Mouse (Mus musculus) liver, embryonic 11.5 days (tissue): ENCODE data around the gene Vps13d. TPM values are rescaled to one million over a fixed set of nuclear protein-coding genes. Genes with fewer than 3 reads are reported as not detected.

Experiments
- ATAC-seq: fragments of 200-750 bp; cut with Nextera tagmentation; replicated peaks from 2 replicates; pipeline ENCODE4 v1.8.0; 2017; ENCODE audit warnings: moderate number of reproducible peaks, mild to moderate bottlenecking, moderate TSS enrichment, moderate library complexity; ENCODE audit not compliant: low FRiP score
- DNase-seq: peaks from one replicate; pipeline ENCODE4 v3.0.0-alpha.2; 2017; ENCODE audit warnings: low spot score
- H3K27ac ChIP-seq: fragments of 300-500 bp; sonication (generic); 2 replicates; pipeline ENCODE4 v1.5.1; 2014; ENCODE audit warnings: mild to moderate bottlenecking, low read depth, low read length, control low read depth
- H3K27me3 ChIP-seq: fragments of 300-500 bp; sonication (generic); replicated peaks from 2 replicates; pipeline ENCODE4 v1.6.1; 2014; ENCODE audit warnings: low read length, mixed read lengths; ENCODE audit not compliant: control insufficient read depth, insufficient read depth
- H3K36me3 ChIP-seq: fragments of 300-500 bp; sonication (generic); 2 replicates; pipeline ENCODE4 v1.6.1; 2014; ENCODE audit warnings: mild to moderate bottlenecking, low read length, moderate library complexity, mixed read lengths; ENCODE audit not compliant: control insufficient read depth, insufficient read depth
- H3K4me1 ChIP-seq: fragments of 300-500 bp; sonication (generic); replicated peaks from 2 replicates; pipeline ENCODE4 v1.6.1; 2014; ENCODE audit warnings: low read length, mixed read lengths; ENCODE audit not compliant: control insufficient read depth, insufficient read depth
- H3K4me2 ChIP-seq: fragments of 300-500 bp; sonication (generic); 2 replicates; pipeline ENCODE4 v1.6.1; 2014; ENCODE audit warnings: mild to moderate bottlenecking, control low read depth, moderate library complexity
- H3K4me3 ChIP-seq: fragments of 300-500 bp; sonication (generic); 2 replicates; pipeline ENCODE4 v1.5.1; 2014; ENCODE audit warnings: low read depth, low read length, control low read depth
- H3K9ac ChIP-seq: fragments of 300-500 bp; sonication (generic); 2 replicates; pipeline ENCODE4 v1.6.1; 2014; ENCODE audit warnings: low read depth, low read length, control low read depth
- H3K9me3 ChIP-seq: fragments of 300-500 bp; sonication (generic); 2 replicates; pipeline ENCODE4 v1.6.1; 2016; ENCODE audit warnings: low read length, inconsistent platforms, mixed read lengths; ENCODE audit not compliant: control insufficient read depth
- WGBS: fragments of 180-500 bp; shearing (Covaris S2); extraction: QIAGEN DNeasy Blood & Tissue Kit; methylation state at CpG from one replicate; pipeline ENCODE4 v1.1.7; 2014; 5-methylcytosine and 5-hydroxymethylcytosine counted together
- polyA plus RNA-seq: library from polyadenylated mRNA; unstranded; fragments of >200 nt; fragmentation: Nextera tagmentation; extraction: Ambion mirVana; gene quantifications from 2 replicates; pipeline ENCODE4 v1.2.1, GENCODE M21; 2014

Vps13d gene
- polyA plus RNA-seq, 1 experiment from 2014 or later = 11.7 TPM

- ATAC-seq (no peak), DNase-seq (no peak)
- WGBS = 65% methylated on average over 3 of the region's 3 CpGs
- peaks cover under 1% of the 10 kb centered on the region; the same call in 1 of the 2 replicates for H3K4me1 ChIP-seq
- no peak overlapping the region for H3K4me2 ChIP-seq
- no peak overlapping the region for H3K27ac ChIP-seq
- H3K9ac ChIP-seq = no peak overlapping the region
- H3K27me3 ChIP-seq = no peaks in the 10 kb centered on the region
- no peak overlapping the region for H3K4me3 ChIP-seq
- H3K9me3 ChIP-seq = no peaks in the 10 kb centered on the region
- H3K36me3 ChIP-seq = peaks cover 4% of the 10 kb centered on the region; the same call in 1 of the 2 replicates
Measured at GRCm38 (mm10) chr4:144974458-144974857, 220.3 kb downstream of the Vps13d start.

- H3K4me3 ChIP-seq = no peak overlapping the region
- no peak overlapping the region for H3K27ac ChIP-seq
- no peaks in the 10 kb centered on the region; the same call in 1 of the 2 replicates for H3K4me1 ChIP-seq
- no peaks in the 10 kb centered on the region for H3K9me3 ChIP-seq
- no peaks in the 10 kb centered on the region for H3K27me3 ChIP-seq
- ATAC-seq (no peak), DNase-seq (no peak)
- peaks cover 4% of the 10 kb centered on the region; the same call in 1 of the 2 replicates for H3K36me3 ChIP-seq
- WGBS = 86% methylated on average over 6 of the region's 6 CpGs
- H3K4me2 ChIP-seq = no peak overlapping the region
- no peak overlapping the region for H3K9ac ChIP-seq
Measured at GRCm38 (mm10) chr4:144972948-144973720, 221.7 kb downstream of the Vps13d start.

GRCm38 (mm10) chr4:144971048-144971447 is 223.8 kb downstream of the Vps13d start:
- no peak overlapping the region for H3K27ac ChIP-seq
- 74% methylated on average over 2 of the region's 2 CpGs for WGBS
- DNase-seq = no peak
- no peak overlapping the region for H3K4me2 ChIP-seq
- no peak overlapping the region for H3K9ac ChIP-seq
- peaks cover 4% of the 10 kb centered on the region; the same call in 1 of the 2 replicates for H3K36me3 ChIP-seq
- no peaks in the 10 kb centered on the region for H3K27me3 ChIP-seq
- H3K4me1 ChIP-seq = no peaks in the 10 kb centered on the region
- H3K9me3 ChIP-seq = no peaks in the 10 kb centered on the region
- ATAC-seq = no peak
- H3K4me3 ChIP-seq = no peak overlapping the region

GRCm38 (mm10) chr4:144969030-144969429 is 225.8 kb downstream of the Vps13d start:
- H3K36me3 ChIP-seq = peaks cover 4% of the 10 kb centered on the region; the same call in 1 of the 2 replicates
- ATAC-seq (no peak), DNase-seq (no peak)
- no peaks in the 10 kb centered on the region for H3K9me3 ChIP-seq
- H3K4me3 ChIP-seq = no peak overlapping the region
- 56% methylated on average over 6 of the region's 6 CpGs for WGBS
- H3K27me3 ChIP-seq = no peaks in the 10 kb centered on the region
- no peak overlapping the region for H3K9ac ChIP-seq
- H3K4me2 ChIP-seq = no peak overlapping the region
- no peaks in the 10 kb centered on the region for H3K4me1 ChIP-seq
- H3K27ac ChIP-seq = no peak overlapping the region

- no peak overlapping the region for H3K9ac ChIP-seq
- ATAC-seq = no peak
- H3K27me3 ChIP-seq = no peaks in the 10 kb centered on the region
- H3K4me1 ChIP-seq = no peaks in the 10 kb centered on the region; the same call in 1 of the 2 replicates
- no peak overlapping the region for H3K4me3 ChIP-seq
- peaks cover 4% of the 10 kb centered on the region; the same call in 1 of the 2 replicates for H3K36me3 ChIP-seq
- WGBS = 92% methylated on average over 3 of the region's 3 CpGs
- H3K4me2 ChIP-seq = no peak overlapping the region
- no peaks in the 10 kb centered on the region for H3K9me3 ChIP-seq
- H3K27ac ChIP-seq = no peak overlapping the region
- DNase-seq = no peak
Measured at GRCm38 (mm10) chr4:144968371-144968770, 226.4 kb downstream of the Vps13d start.

- no peak overlapping the region for H3K27ac ChIP-seq
- WGBS = 74% methylated on average over 2 of the region's 2 CpGs
- DNase-seq = no peak
- H3K4me2 ChIP-seq = no peak overlapping the region
- no peaks in the 10 kb centered on the region; the same call in 1 of the 2 replicates for H3K4me1 ChIP-seq
- no peaks in the 10 kb centered on the region for H3K9me3 ChIP-seq
- H3K4me3 ChIP-seq = no peak overlapping the region
- peaks cover 4% of the 10 kb centered on the region; the same call in 1 of the 2 replicates for H3K36me3 ChIP-seq
- ATAC-seq = no peak
- no peaks in the 10 kb centered on the region for H3K27me3 ChIP-seq
- H3K9ac ChIP-seq = no peak overlapping the region
Measured at GRCm38 (mm10) chr4:144965255-144965654, 229.6 kb downstream of the Vps13d start.

GRCm38 (mm10) chr4:144961696-144962095 is 233.1 kb downstream of the Vps13d start:
- H3K4me3 ChIP-seq = no peak overlapping the region
- WGBS = 85% methylated on average over 3 of the region's 3 CpGs
- H3K36me3 ChIP-seq = no peaks in the 10 kb centered on the region
- ATAC-seq = no peak
- H3K27me3 ChIP-seq = no peaks in the 10 kb centered on the region
- no peak overlapping the region; the same call in 1 of the 2 replicates for H3K4me2 ChIP-seq
- no peaks in the 10 kb centered on the region for H3K9me3 ChIP-seq
- no peaks in the 10 kb centered on the region; the same call in 1 of the 2 replicates for H3K4me1 ChIP-seq
- no peak overlapping the region for H3K27ac ChIP-seq
- no peak overlapping the region for H3K9ac ChIP-seq
- no peak for DNase-seq

- H3K36me3 ChIP-seq = no peaks in the 10 kb centered on the region
- no peaks in the 10 kb centered on the region for H3K27me3 ChIP-seq
- ATAC-seq (no peak), DNase-seq (no peak)
- no peak overlapping the region; the same call in 1 of the 2 replicates for H3K4me2 ChIP-seq
- H3K4me1 ChIP-seq = no peaks in the 10 kb centered on the region; the same call in 1 of the 2 replicates
- 90% methylated on average over 4 of the region's 4 CpGs for WGBS
- H3K9ac ChIP-seq = no peak overlapping the region
- no peak overlapping the region for H3K4me3 ChIP-seq
- H3K9me3 ChIP-seq = no peaks in the 10 kb centered on the region
- peak overlapping the region; percentile 2; the same call in 1 of the 2 replicates for H3K27ac ChIP-seq
Measured at GRCm38 (mm10) chr4:144961232-144961631, 233.6 kb downstream of the Vps13d start.
